In genomic region chr11:17160242-17160641, GRCm38 (mm10) we compare ENCODE assay signal across 8 mouse cellular contexts. TPM values are rescaled to one million over a fixed set of nuclear protein-coding genes. Genes with fewer than 3 reads are reported as not detected.
DNase-seq lines count a peak whose midpoint lies in the region; ATAC-seq and TF ChIP-seq lines count a peak whose summit lies in the region.

No protein-coding gene starts in this region.

- H3K36me3 ChIP-seq in heart, adult 2 months (ENCODE audit: control insufficient read depth, insufficient read depth, low read length) = peaks cover 16% of the 10 kb centered on the region
- no peaks in the 10 kb centered on the region for H3K36me3 ChIP-seq in kidney, adult 2 months (ENCODE audit: control insufficient read depth, insufficient read depth, low read length)
- no peaks in the 10 kb centered on the region for H3K36me3 ChIP-seq in limb, embryonic 13.5 days
- no peaks in the 10 kb centered on the region for H3K36me3 ChIP-seq in midbrain, embryonic 14.5 days (ENCODE audit: control insufficient read depth, insufficient read depth, low read length)

- peaks cover 8% of the 10 kb centered on the region for H3K79me2 ChIP-seq in heart, adult 2 months (replicated peaks; ENCODE audit: control insufficient read depth, insufficient read depth, low read length)

- peak; percentile 91 for TF ChIP-seq CTCF in heart, adult 2 months (IDR thresholded peaks at IDR 0.05)
- TF ChIP-seq CTCF in kidney, adult 2 months (conservative IDR thresholded peaks at IDR 0.05; ENCODE audit: insufficient read depth, insufficient read length, low read depth, low read length) = peak; percentile 72

- WGBS in heart, adult 2 months = under 1% methylated on average over 12 of the region's 12 CpGs
- under 1% methylated on average over 12 of the region's 12 CpGs for WGBS in kidney, adult 2 months
- WGBS in limb, embryonic 13.5 days = 2% methylated on average over 12 of the region's 12 CpGs
- 2% methylated on average over 12 of the region's 12 CpGs for WGBS in midbrain, embryonic 14.5 days

- peak overlapping the region; percentile 94 for H3K4me3 ChIP-seq in heart, adult 2 months
- peak overlapping the region; percentile 63 for H3K4me3 ChIP-seq in kidney, adult 2 months (ENCODE audit: insufficient read depth, low read depth, low read length)
- peak overlapping the region; percentile 98 for H3K4me3 ChIP-seq in limb, embryonic 13.5 days
- peak overlapping the region; percentile 97 for H3K4me3 ChIP-seq in midbrain, embryonic 14.5 days (replicated peaks; ENCODE audit: low read depth, low read length)

- no peaks in the 10 kb centered on the region for H3K9me3 ChIP-seq in limb, embryonic 13.5 days
- H3K9me3 ChIP-seq in midbrain, embryonic 14.5 days (ENCODE audit: control insufficient read depth, low read length) = no peaks in the 10 kb centered on the region

- H3K4me1 ChIP-seq in heart, adult 2 months (ENCODE audit: control insufficient read depth, insufficient read depth, low read length) = peaks cover 14% of the 10 kb centered on the region
- H3K4me1 ChIP-seq in kidney, adult 2 months (ENCODE audit: control insufficient read depth, insufficient read depth, low read length) = peaks cover 5% of the 10 kb centered on the region
- H3K4me1 ChIP-seq in limb, embryonic 13.5 days = peaks cover 36% of the 10 kb centered on the region
- peaks cover 28% of the 10 kb centered on the region for H3K4me1 ChIP-seq in midbrain, embryonic 14.5 days (ENCODE audit: control insufficient read depth, insufficient read depth, low read length)

- peak; percentile 88 for DNase-seq in 416B (ENCODE audit: low read depth)
- DNase-seq in adrenal gland, adult (ENCODE audit: inconsistent age in 2 of 2, low spot score in 1 of 2) = peak; percentile 60 to 90
- DNase-seq in embryo, embryonic 11 days = peak; percentile 72
- peak; percentile 35 to 50 for DNase-seq in heart, adult 2 months
- DNase-seq in kidney, adult 2 months = peak; percentile 80
- DNase-seq in midbrain, embryonic 14.5 days = peak; percentile 84
- peak; percentile 24 to 68 for DNase-seq in spleen, postnatal 10 days (ENCODE audit: low spot score in 2 of 2)

- peak overlapping the region; percentile 69 for H3K4me2 ChIP-seq in limb, embryonic 13.5 days (replicated peaks)
- H3K4me2 ChIP-seq in midbrain, embryonic 14.5 days (ENCODE audit: low read length) = peak overlapping the region; percentile 73

- H3K27ac ChIP-seq in heart, adult 2 months = peak overlapping the region; percentile 89
- H3K27ac ChIP-seq in kidney, adult 2 months (ENCODE audit: insufficient read depth, low read depth, low read length) = peak overlapping the region; percentile 66
- H3K27ac ChIP-seq in limb, embryonic 13.5 days = peak overlapping the region; percentile 96
- peak overlapping the region; percentile 96 for H3K27ac ChIP-seq in midbrain, embryonic 14.5 days (replicated peaks; ENCODE audit: low read depth, low read length)

- no peak for TF ChIP-seq POLR2A in heart, adult 2 months (IDR thresholded peaks at IDR 0.05; ENCODE audit: insufficient read depth, low read depth, low read length)
- TF ChIP-seq POLR2A in kidney, adult 2 months (IDR thresholded peaks at IDR 0.05; ENCODE audit: low read depth, low read length) = no peak

- no peaks in the 10 kb centered on the region for H3K27me3 ChIP-seq in heart, adult 2 months (ENCODE audit: control insufficient read depth, insufficient read depth, low read length)
- no peaks in the 10 kb centered on the region for H3K27me3 ChIP-seq in kidney, adult 2 months (replicated peaks; ENCODE audit: control insufficient read depth, insufficient read depth, low read length)
- H3K27me3 ChIP-seq in limb, embryonic 13.5 days = no peaks in the 10 kb centered on the region
- H3K27me3 ChIP-seq in midbrain, embryonic 14.5 days (ENCODE audit: control insufficient read depth, insufficient read depth, low read length) = no peaks in the 10 kb centered on the region

- H3K9ac ChIP-seq in heart, adult 2 months (ENCODE audit: low read depth, low read length) = peak overlapping the region; percentile 99; the same call in 1 of the 2 replicates
- H3K9ac ChIP-seq in limb, embryonic 13.5 days = peak overlapping the region; percentile 99
- H3K9ac ChIP-seq in midbrain, embryonic 14.5 days (replicated peaks; ENCODE audit: low read length) = peak overlapping the region; percentile 96

- ATAC-seq in limb, embryonic 13.5 days (ENCODE audit: low FRiP score, low read depth) = no peak
- no peak for ATAC-seq in midbrain, embryonic 14.5 days (ENCODE audit: low FRiP score, low TSS enrichment)

- no peak for TF ChIP-seq EP300 in heart, adult 2 months (IDR thresholded peaks at IDR 0.05; ENCODE audit: insufficient read depth, low read depth, low read length)

- intact Hi-C loops in heart, adult 2 months (cut with DNase I) = loop anchor here (1.0 to 10.0 kb wide), 3 partner anchors 51 to 785 kb away; partner anchors contain the start of genes C1d and Pno1

RNA-seq across cellular contexts. Expression of gene Ppp3r1, which starts 1.2 kb away (rescaled TPM):
- total RNA-seq in heart, adult 2 months (2021) = 10 to 100 TPM; 58.2 to 68.3 TPM
- polyA plus RNA-seq in heart, adult 2 months (2012; rRNA removed) = 24.4 and 39.3 TPM in 2 replicates
- polyA plus RNA-seq in kidney, adult 2 months (2012; rRNA removed) = 30.9 and 36.5 TPM in 2 replicates
- polyA plus RNA-seq in limb, embryonic 13.5 days (2015; fragmentation: Nextera tagmentation; extraction: Ambion mirVana) = 95.3 and 96.3 TPM in 2 replicates
- 141 and 200 TPM in 2 replicates for polyA plus RNA-seq in midbrain, embryonic 14.5 days (2014; fragmentation: Nextera tagmentation; extraction: Ambion mirVana)

RNA-seq across cellular contexts. Expression of gene Wdr92, which starts 21.7 kb away (rescaled TPM):
- 10 to 100 TPM; 11.0 to 11.4 TPM for total RNA-seq in heart, adult 2 months (2021)
- polyA plus RNA-seq in heart, adult 2 months (2012; rRNA removed) = 7.8 and 10.3 TPM in 2 replicates
- 6.3 and 8.1 TPM in 2 replicates for polyA plus RNA-seq in kidney, adult 2 months (2012; rRNA removed)
- polyA plus RNA-seq in limb, embryonic 13.5 days (2015; fragmentation: Nextera tagmentation; extraction: Ambion mirVana) = 27.5 and 29.2 TPM in 2 replicates
- 17.5 and 22.0 TPM in 2 replicates for polyA plus RNA-seq in midbrain, embryonic 14.5 days (2014; fragmentation: Nextera tagmentation; extraction: Ambion mirVana)

RNA-seq across cellular contexts. Expression of gene Pno1, which starts 51.1 kb away (rescaled TPM):
- total RNA-seq in heart, adult 2 months (2021) = 10 to 100 TPM; 30.2 to 35.7 TPM
- 6.0 and 9.2 TPM in 2 replicates for polyA plus RNA-seq in heart, adult 2 months (2012; rRNA removed)
- 5.4 and 7.0 TPM in 2 replicates for polyA plus RNA-seq in kidney, adult 2 months (2012; rRNA removed)
- 76.7 and 77.1 TPM in 2 replicates for polyA plus RNA-seq in limb, embryonic 13.5 days (2015; fragmentation: Nextera tagmentation; extraction: Ambion mirVana)
- polyA plus RNA-seq in midbrain, embryonic 14.5 days (2014; fragmentation: Nextera tagmentation; extraction: Ambion mirVana) = 43.4 and 43.7 TPM in 2 replicates
